In genomic region chr4:155899355-155899754, GRCm38 (mm10) we compare ENCODE assay signal across 19 mouse cellular contexts. TPM values are rescaled to one million over a fixed set of nuclear protein-coding genes. Genes with fewer than 3 reads are reported as not detected.
A peak's percentile ranks its signal among the peaks of the same experiment; 100 is the strongest.
DNase-seq lines count a peak whose midpoint lies in the region; ATAC-seq lines count a peak whose summit lies in the region.
"Had no signal": no experiment of that assay in that cellular context is flagged by ENCODE, and none has a peak within 500 bp of the region (broad histone marks: within the 10 kb centered on the region; RNA-seq: fewer than 3 reads in every experiment).

No protein-coding gene starts in this region.

- no peak overlapping the region for H3K9ac ChIP-seq in liver, embryonic 11.5 days (ENCODE audit: low read depth, low read length)
- no peak overlapping the region for H3K9ac ChIP-seq in hindbrain, embryonic 12.5 days
- H3K9ac ChIP-seq: forebrain, embryonic 12.5 days; limb, embryonic 12.5 days; liver, embryonic 14.5 days; lung, embryonic 15.5 days; midbrain, embryonic 15.5 days; stomach, embryonic 15.5 days had no signal

- no peak overlapping the region for H3K4me3 ChIP-seq in liver, embryonic 11.5 days (ENCODE audit: low read depth, low read length)
- no peak overlapping the region for H3K4me3 ChIP-seq in limb, embryonic 10.5 days
- no peak overlapping the region for H3K4me3 ChIP-seq in hindbrain, embryonic 12.5 days
- H3K4me3 ChIP-seq: forebrain, embryonic 12.5 days; limb, embryonic 12.5 days; lung, embryonic 15.5 days; midbrain, embryonic 15.5 days; myocyte; stomach, embryonic 15.5 days had no signal

- no peak overlapping the region for H3K4me2 ChIP-seq in liver, embryonic 11.5 days
- H3K4me2 ChIP-seq in hindbrain, embryonic 12.5 days (replicated peaks), result no peak overlapping the region
- H3K4me2 ChIP-seq: forebrain, embryonic 12.5 days; limb, embryonic 12.5 days; lung, embryonic 15.5 days; midbrain, embryonic 15.5 days; stomach, embryonic 15.5 days had no signal

- no peak for ATAC-seq in liver, embryonic 11.5 days (replicated peaks; ENCODE audit: low FRiP score)
- ATAC-seq in hindbrain, embryonic 12.5 days (ENCODE audit: low FRiP score), result no peak
- ATAC-seq: midbrain, embryonic 15.5 days had no signal

- no peaks in the 10 kb centered on the region for H3K27me3 ChIP-seq in liver, embryonic 11.5 days (replicated peaks; ENCODE audit: control insufficient read depth, insufficient read depth, low read length)
- no peaks in the 10 kb centered on the region for H3K27me3 ChIP-seq in limb, embryonic 10.5 days (ENCODE audit: low read depth, poor library complexity, severe bottlenecking)
- H3K27me3 ChIP-seq in hindbrain, embryonic 12.5 days, result no peaks in the 10 kb centered on the region
- H3K27me3 ChIP-seq: CH12.LX; forebrain, embryonic 12.5 days; limb, embryonic 12.5 days; lung, embryonic 15.5 days; midbrain, embryonic 15.5 days; stomach, embryonic 15.5 days had no signal

- peak; percentile 5 for DNase-seq in cerebellum, adult 9-10 months
- no peak for DNase-seq in cerebellum, adult 8-10 months
- peak; percentile 0 for DNase-seq in kidney, adult 9 months
- DNase-seq in kidney, postnatal 4 days, result no peak
- DNase-seq in liver, result peak; percentile 2
- no peak for DNase-seq in liver, embryonic 11.5 days (ENCODE audit: low spot score)
- peak; percentile 26 for DNase-seq in limb, embryonic 10.5 days (ENCODE audit: low spot score)
- DNase-seq: gastrocnemius, postnatal 10 days; kidney, adult 18-20 months; right cerebral cortex, postnatal 25 days had no signal

- H3K4me1 ChIP-seq in liver, embryonic 11.5 days (replicated peaks; ENCODE audit: control insufficient read depth, insufficient read depth, low read length), result peaks cover 11% of the 10 kb centered on the region
- H3K4me1 ChIP-seq in limb, embryonic 10.5 days, result peaks cover 3% of the 10 kb centered on the region
- H3K4me1 ChIP-seq in hindbrain, embryonic 12.5 days, result peaks cover 15% of the 10 kb centered on the region

- WGBS in liver, embryonic 11.5 days, result 92% methylated on average over 7 of the region's 7 CpGs
- 92% methylated on average over 7 of the region's 7 CpGs for WGBS in limb, embryonic 10.5 days
- 97% methylated on average over 7 of the region's 7 CpGs for WGBS in hindbrain, embryonic 12.5 days

- H3K27ac ChIP-seq in liver, embryonic 11.5 days (ENCODE audit: low read depth, low read length), result no peak overlapping the region
- H3K27ac ChIP-seq in limb, embryonic 10.5 days, result no peak overlapping the region
- no peak overlapping the region for H3K27ac ChIP-seq in hindbrain, embryonic 12.5 days
- H3K27ac ChIP-seq: forebrain, embryonic 12.5 days; limb, embryonic 12.5 days; liver, embryonic 14.5 days; lung, embryonic 15.5 days; midbrain, embryonic 15.5 days; stomach, embryonic 15.5 days had no signal

- no peaks in the 10 kb centered on the region for H3K9me3 ChIP-seq in liver, embryonic 11.5 days (ENCODE audit: control insufficient read depth, low read length)
- H3K9me3 ChIP-seq in limb, embryonic 10.5 days (replicated peaks), result no peaks in the 10 kb centered on the region
- H3K9me3 ChIP-seq in hindbrain, embryonic 12.5 days (replicated peaks), result no peaks in the 10 kb centered on the region
- H3K9me3 ChIP-seq: forebrain, embryonic 12.5 days; limb, embryonic 12.5 days; lung, embryonic 15.5 days; midbrain, embryonic 15.5 days; stomach, embryonic 15.5 days had no signal

- peaks cover 45% of the 10 kb centered on the region for H3K36me3 ChIP-seq in liver, embryonic 11.5 days (ENCODE audit: control insufficient read depth, insufficient read depth, low read length)
- peaks cover 80% of the 10 kb centered on the region for H3K36me3 ChIP-seq in limb, embryonic 10.5 days
- peaks cover 82% of the 10 kb centered on the region for H3K36me3 ChIP-seq in hindbrain, embryonic 12.5 days

RNA-seq across cellular contexts. Expression of gene Acap3, which starts 7.7 kb away (rescaled TPM):
- polyA plus RNA-seq in liver, embryonic 11.5 days (2014; fragmentation: Nextera tagmentation; extraction: Ambion mirVana), result 16.1 and 17.9 TPM in 2 replicates
- 20.9 and 25.3 TPM in 2 replicates for polyA plus RNA-seq in limb, embryonic 10.5 days (2016; fragmentation: Nextera tagmentation; extraction: Ambion mirVana)
- polyA plus RNA-seq in hindbrain, embryonic 12.5 days (2016; fragmentation: Nextera tagmentation; extraction: Ambion mirVana), result 64.9 and 66.9 TPM in 2 replicates

RNA-seq across cellular contexts. Expression of gene Pusl1, which starts 7.8 kb away (rescaled TPM):
- 48.5 and 49.1 TPM in 2 replicates for polyA plus RNA-seq in liver, embryonic 11.5 days (2014; fragmentation: Nextera tagmentation; extraction: Ambion mirVana)
- polyA plus RNA-seq in limb, embryonic 10.5 days (2016; fragmentation: Nextera tagmentation; extraction: Ambion mirVana), result 52.4 and 55.5 TPM in 2 replicates
- polyA plus RNA-seq in hindbrain, embryonic 12.5 days (2016; fragmentation: Nextera tagmentation; extraction: Ambion mirVana), result 45.1 and 48.3 TPM in 2 replicates

RNA-seq across cellular contexts. Expression of gene Ints11, which starts 30.0 kb away (rescaled TPM):
- 79.3 and 86.8 TPM in 2 replicates for polyA plus RNA-seq in liver, embryonic 11.5 days (2014; fragmentation: Nextera tagmentation; extraction: Ambion mirVana)
- polyA plus RNA-seq in limb, embryonic 10.5 days (2016; fragmentation: Nextera tagmentation; extraction: Ambion mirVana), result 106 and 107 TPM in 2 replicates
- polyA plus RNA-seq in hindbrain, embryonic 12.5 days (2016; fragmentation: Nextera tagmentation; extraction: Ambion mirVana), result 74.9 and 76.3 TPM in 2 replicates

RNA-seq across cellular contexts. Expression of gene Cptp, which starts 30.1 kb away (rescaled TPM):
- polyA plus RNA-seq in liver, embryonic 11.5 days (2014; fragmentation: Nextera tagmentation; extraction: Ambion mirVana), result 16.4 and 16.9 TPM in 2 replicates
- 18.9 and 19.0 TPM in 2 replicates for polyA plus RNA-seq in limb, embryonic 10.5 days (2016; fragmentation: Nextera tagmentation; extraction: Ambion mirVana)
- 18.5 and 18.6 TPM in 2 replicates for polyA plus RNA-seq in hindbrain, embryonic 12.5 days (2016; fragmentation: Nextera tagmentation; extraction: Ambion mirVana)

RNA-seq across cellular contexts. Expression of gene Tas1r3, which starts 36.2 kb away (rescaled TPM):
- polyA plus RNA-seq in liver, embryonic 11.5 days (2014; fragmentation: Nextera tagmentation; extraction: Ambion mirVana), result 0.22 and 0.26 TPM in 2 replicates
- 0.24 and 0.31 TPM in 2 replicates for polyA plus RNA-seq in limb, embryonic 10.5 days (2016; fragmentation: Nextera tagmentation; extraction: Ambion mirVana)
- 0.53 and 0.65 TPM in 2 replicates for polyA plus RNA-seq in hindbrain, embryonic 12.5 days (2016; fragmentation: Nextera tagmentation; extraction: Ambion mirVana)

Comparison
In these comparisons a context has a peak if more than half of its experiments do, and no peak if none do; other contexts are left out.
1. DNase-seq: peak in cerebellum, adult 9-10 months (single experiment), kidney, adult 9 months (single experiment), liver (single experiment) and limb, embryonic 10.5 days (single experiment); none in cerebellum, adult 8-10 months (single experiment), kidney, postnatal 4 days (0 of 2) and liver, embryonic 11.5 days (single experiment).